Mouse (Mus musculus): ENCODE measurements around the gene Afg3l1.

DNA sequence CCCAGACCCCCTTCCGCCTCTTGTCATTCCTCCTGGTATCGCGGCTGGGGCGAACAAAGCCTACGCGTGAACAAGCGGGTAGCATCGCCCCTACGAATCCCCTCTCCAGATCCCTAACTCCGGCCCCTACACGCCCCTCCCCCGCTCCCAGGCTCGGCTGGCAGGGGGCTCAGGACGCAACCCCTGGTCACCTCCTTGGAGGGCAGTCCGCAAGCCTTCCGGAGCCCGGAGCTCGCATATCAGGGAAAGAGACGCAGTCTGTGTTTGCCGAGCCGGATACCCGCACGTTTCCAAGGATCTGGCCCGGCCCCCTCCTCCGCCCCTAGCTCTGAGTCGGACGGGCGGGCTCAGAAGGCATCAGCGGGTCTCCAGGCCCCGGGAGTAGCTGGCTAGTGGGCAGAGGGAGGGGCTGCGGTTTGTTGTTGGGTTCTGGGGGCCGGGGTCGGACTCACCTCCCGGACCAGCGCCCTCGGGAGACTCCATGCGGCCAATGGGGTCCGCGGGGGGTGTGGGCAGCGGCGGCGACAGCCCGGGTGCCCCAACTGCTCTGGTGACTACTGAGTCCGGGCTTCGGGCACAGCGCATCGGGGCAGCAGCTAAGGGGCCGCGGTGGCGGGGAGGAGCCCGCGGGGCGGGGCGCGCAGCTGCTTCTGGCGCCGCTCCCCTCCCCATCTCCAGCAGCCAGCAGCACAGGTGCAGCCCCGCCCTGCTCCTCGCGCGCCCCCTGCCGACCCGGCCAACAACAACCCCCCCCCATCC is 37.3 kb downstream of the Afg3l1 start, which contains the start of gene Dbndd1:
- TF ChIP-seq CTCF (IDR thresholded peaks at IDR 0.05; ENCODE audit: low read depth) (no peak; the same call in 1 of the 2 replicates), EP300 (optimal IDR thresholded peaks at IDR 0.05) (no peak)
